Mouse (Mus musculus) gastrocnemius, adult 8-10 months (tissue): Measurements from ENCODE around the gene Tubb1. TPM values are rescaled to one million over a fixed set of nuclear protein-coding genes. Genes with fewer than 3 reads are reported as not detected.
A peak's percentile ranks its signal among the peaks of the same experiment; 100 is the strongest.

ENCODE experiments used
- DNase-seq, 2 experiments: peaks; one replicate each; pipeline ENCODE4 v3.0.0; 2022; ENCODE audit warnings: low spot score in 2 of 2
- total RNA-seq, 4 experiments: library from RNA; stranded (reverse); gene quantifications; 2 replicates each; pipeline ENCODE4 v1.2.4; 2022

Tubb1 gene
- total RNA-seq, 4 experiments from 2014 or later, result not detected

GRCm38 (mm10) chr2:174442460-174442859, 8.0 kb upstream of the Tubb1 start:
- DNase-seq, result peak in 1 of 2 experiments; percentile 24

DNA sequence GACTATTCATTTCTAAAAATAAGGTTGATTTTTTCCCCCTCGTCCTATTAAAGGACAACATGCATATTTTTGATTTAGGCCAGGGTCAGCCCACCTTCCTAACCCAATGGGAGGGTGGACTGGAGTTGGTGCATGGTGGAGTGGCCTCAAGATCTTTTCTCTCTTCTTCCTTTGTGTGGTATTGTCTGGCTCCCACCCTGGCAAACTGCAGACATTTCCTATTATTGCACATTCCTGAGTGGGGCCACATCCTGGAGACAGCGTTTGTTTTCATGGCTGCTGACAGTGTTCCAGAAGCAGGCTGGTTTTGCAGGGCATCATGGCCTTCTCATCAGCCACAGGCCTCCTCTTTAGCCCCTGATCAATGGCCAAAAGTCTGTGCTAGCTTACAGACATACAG, 7.4 kb upstream of the Tubb1 start:
- DNase-seq, result no peak

DNA sequence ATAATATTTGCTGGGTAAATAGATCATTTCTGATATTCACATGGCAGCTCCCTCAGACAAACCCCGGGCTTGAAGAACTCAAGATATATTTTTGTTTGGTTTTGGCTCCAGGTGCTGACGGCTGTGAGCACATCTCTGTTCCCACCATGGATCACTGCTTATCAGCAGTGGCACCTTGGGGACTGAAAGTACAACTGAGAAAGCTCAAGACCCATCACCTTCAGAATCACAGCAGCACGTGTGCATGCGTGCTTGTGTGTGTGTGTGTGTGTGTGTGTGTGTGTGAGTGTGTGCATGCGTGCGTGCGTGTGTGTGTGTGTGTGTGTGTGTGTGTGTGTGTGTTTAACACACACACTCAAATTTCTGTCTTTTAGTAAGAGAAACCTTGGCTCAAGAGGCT, 6.1 kb upstream of the Tubb1 start:
- DNase-seq, result no peak

GRCm38 (mm10) chr2:174445018-174445417, 5.5 kb upstream of the Tubb1 start:
- no peak for DNase-seq

DNA sequence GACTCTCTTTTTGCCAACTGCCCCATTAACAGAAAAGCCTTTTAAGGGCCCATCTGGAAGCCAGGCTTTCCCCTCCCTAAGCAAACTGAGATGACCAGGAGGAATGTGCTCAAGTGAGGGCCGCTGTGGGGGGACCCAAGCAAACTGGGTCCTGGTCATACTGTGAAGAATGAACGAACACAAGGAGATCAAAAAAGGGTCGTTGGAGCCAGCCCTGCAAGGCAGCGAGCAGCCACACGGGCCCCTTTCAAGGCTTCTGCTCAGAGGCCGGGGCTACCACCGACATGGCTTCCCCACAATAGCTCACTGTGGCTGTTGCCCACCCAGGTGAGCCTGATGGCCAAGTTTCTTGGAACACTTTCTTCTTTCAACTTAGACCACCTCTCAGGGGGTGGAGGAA, 4.0 kb upstream of the Tubb1 start:
- no peak for DNase-seq

GRCm38 (mm10) chr2:174446905-174447304, 3.6 kb upstream of the Tubb1 start:
- DNase-seq, result no peak

GRCm38 (mm10) chr2:174448405-174448804, 2.1 kb upstream of the Tubb1 start:
- no peak for DNase-seq

GRCm38 (mm10) chr2:174453681-174454080, 3.2 kb downstream of the Tubb1 start:
- no peak for DNase-seq

DNA sequence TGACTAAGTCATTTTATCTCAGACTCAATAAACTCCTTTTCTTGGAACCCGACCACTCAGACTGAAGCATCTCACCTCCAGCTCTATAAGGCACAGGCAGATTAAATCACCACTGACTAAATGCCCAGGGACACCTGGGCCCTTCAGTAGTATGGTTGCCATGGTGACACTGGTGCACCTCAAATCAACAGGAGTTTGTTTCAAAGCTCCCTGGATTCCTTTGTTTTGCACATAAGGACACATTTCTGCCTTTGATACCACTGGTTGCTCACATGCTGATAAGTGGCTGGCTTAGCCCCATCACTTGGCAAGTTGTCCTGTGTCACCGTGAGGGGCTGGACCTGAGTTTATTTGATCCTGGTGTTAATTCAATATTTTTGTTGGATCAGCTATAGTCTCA, 8.9 kb downstream of the Tubb1 start:
- no peak for DNase-seq

DNA sequence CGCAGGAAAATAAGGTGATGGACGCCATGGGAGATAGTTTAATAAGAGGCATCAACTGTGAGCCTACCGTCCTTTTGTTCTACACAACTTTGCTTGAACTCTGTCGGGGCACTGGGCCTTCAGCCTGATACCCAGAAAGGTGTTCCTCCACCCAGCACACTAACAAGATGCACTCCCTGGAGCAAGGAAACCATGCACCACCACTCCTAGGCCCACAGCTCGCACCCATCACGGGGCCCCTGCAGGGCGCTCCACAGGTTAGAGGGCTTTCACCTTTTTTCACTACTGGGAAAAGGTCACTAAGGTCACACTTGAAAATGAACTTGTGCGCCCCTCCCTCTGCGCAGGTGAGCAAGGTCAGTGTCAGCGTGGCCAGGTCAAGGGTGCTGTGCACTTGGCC, 12.9 kb downstream of the Tubb1 start:
- no peak for DNase-seq

DNA sequence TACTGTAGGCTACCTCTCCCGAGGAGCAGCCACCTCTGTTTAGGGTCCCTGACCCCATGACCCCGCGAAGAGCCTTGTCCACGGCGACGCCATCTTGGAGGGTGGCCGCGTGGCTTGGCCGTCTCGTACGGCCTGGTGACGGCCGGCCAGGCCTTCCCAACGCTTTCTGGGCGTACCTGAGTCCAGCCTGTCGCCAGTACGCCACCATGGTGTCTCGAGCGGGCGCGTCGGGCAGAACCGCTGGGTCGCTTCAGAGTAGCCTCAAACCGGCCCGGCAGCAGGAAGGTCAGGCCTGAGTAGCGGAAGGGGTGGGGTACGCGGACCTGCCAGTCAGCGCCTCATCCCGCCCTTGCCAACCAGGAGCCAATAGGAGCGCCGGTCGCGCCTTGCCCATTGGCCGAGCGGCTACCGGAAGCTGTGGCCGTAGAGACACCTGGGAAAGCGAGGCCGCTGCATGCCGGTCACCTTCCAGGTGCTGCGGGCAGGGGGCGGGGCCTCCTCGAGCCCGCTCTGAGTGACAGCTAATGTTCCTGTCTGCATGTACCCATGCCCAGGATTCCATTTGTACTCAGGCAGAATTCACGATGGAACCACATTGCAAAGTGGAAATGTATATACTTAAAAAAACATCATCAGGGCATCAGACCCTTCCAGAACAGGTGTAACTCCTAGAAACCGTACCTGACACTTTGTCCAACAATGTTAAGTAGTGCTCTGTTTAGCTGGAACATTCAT, 13.5 kb downstream of the Tubb1 start, which contains the start of gene Atp5e:
Atp5e (minus strand) TSS at position 317 of the 735 bp plus-strand sequence.
- peak; percentile 92 to 96 for DNase-seq

GRCm38 (mm10) chr2:174470333-174470732, 19.8 kb downstream of the Tubb1 start:
- no peak for DNase-seq

DNA sequence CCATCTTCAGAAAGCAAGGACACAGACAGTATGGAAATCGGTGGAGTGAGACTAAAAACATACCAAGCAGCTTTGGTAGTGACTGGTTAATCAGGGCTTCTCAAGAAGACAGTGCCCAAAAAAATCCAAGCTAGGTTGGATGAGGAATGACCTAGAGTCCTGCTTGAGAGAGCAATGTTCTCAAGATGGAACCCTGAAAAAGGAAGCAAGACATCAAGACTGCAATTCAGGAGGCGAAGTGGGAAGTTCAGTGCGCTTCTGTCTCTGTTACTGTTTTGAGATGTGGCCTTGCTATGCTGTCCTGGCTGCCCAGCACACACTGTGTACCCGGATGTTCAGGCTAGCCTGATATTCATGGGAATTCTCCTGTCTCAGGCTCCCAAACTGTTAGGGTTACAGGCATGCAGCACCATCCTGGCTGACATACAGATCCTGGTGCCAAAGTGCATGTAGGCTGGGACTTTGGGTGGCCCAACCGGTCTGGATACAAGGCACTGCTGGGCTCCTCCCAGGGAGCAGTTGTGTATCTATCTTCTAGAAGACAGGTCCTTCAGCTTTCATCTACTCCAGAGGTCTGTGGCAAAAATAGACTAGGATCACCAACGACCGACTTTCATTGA, 20.4 kb downstream of the Tubb1 start:
- DNase-seq, result no peak

DNA sequence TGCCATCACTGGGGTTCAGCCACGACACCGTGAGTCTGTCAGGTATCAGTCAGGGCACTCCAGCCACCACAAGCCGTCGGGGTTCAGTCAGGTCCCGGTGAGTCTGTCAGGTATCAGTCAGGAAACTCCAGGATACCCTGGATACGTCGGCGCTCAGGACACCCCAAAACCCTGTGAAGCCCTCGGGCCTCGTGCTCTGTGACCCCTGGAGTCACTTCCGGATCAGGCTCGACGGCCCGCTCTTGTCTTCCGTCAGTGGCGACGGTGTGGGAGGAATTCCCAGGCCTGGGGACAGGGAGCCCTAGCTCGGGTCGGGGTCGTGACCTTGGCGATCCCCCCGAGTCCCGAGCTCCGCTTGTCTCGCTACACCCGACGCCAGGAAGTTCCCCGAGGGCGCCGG, 21.9 kb downstream of the Tubb1 start:
- no peak for DNase-seq

GRCm38 (mm10) chr2:174472818-174473549, 22.5 kb downstream of the Tubb1 start, which contains the start of gene Prelid3b:
Gene Prelid3b (minus strand): TSS chr2:174473081.
- DNase-seq, result peak; percentile 99 to 100

GRCm38 (mm10) chr2:174473550-174473927, 23.0 kb downstream of the Tubb1 start:
- DNase-seq, result no peak

DNA sequence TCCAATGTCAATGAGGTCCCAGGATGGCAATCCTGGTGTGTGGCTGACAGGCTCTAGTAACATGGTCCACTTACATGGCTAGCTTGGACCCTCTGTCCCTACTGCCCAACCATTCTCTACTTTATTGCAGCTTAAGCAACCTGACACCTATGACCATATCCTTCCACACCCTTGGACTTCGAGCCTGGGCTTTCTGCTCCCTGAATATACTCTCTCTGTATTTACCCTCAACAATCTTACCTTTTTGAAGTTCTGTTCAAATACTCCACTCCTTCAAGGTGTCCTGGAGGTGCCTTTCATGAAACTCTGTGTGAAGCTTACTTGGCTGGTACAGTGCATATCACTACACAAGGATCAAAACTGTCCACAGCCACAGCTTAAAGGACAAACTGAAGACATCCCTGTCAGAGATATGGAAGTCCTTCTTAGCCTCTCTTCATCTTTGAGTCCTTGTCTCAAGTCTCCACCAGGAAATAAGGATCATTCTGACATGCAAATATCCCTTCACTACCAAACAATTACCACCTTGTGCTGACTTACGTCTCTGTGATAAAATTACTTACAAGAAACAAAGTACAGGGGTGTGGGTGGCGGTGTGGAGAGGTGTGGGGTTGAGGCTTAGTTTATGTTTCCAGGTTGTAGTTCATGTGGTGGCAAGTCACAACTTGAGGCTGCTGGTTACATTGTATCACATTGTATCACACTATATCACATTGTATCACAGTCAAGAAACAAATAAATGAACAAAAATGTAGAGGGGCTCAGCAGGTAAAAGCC, 27.2 kb downstream of the Tubb1 start:
- DNase-seq, result no peak

DNA sequence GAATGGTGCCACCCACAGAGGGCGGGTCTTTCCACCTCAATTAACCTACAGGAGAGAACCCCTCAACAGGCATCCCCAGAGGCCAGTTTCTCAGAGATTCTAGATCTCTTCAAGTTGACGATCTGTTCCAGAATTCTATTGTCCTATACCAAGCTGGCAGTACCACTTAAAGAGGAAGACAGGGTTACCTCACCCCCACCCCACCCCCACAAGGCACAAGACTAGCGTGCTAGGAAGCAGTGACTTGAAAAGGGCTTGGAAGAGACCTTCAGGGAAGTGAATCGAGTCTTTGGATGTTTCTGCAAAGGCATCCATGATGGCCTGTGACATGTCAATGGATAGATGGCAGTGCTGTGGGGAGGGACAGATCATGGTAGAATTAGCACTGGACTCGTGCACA, 28.3 kb downstream of the Tubb1 start:
- DNase-seq, result no peak

- DNase-seq, result no peak
Observed at GRCm38 (mm10) chr2:174487005-174487404, 36.5 kb downstream of the Tubb1 start.

DNA sequence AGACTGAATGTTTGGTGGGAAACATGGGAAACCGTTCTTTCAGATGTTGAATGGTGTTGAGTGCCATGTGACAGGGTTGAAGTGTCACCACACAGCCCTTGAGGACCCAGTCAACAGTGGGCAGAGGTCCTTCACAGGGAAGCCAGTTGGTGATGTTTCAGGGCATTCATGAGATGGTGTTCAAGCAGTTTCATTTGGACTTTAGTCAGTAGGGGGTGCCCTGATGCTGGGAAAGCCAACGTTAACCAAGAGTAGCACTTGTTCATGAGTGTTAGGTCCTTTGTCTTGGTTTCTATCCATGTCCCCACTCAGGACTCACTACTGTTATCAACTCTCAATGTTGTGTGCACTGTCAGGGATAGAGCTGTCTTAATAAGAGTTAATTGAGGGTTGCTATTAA, 42.4 kb downstream of the Tubb1 start:
- no peak for DNase-seq

GRCm38 (mm10) chr2:174500814-174501503, 50.5 kb downstream of the Tubb1 start:
- no peak for DNase-seq
